Mouse (Mus musculus) Patski (cell line): ENCODE data around the gene Lsm14b. TPM values are rescaled to one million over a fixed set of nuclear protein-coding genes. Genes with fewer than 3 reads are reported as not detected.

Experiments used
- ATAC-seq: fragments of 100-300 bp; one replicate; pipeline ENCODE4 v1.8.0; 2021
- CTCF ChIA-PET: fragments of 350-600 bp; sonication (Branson Sonifier 250); formaldehyde crosslinking; loops from one replicate; lab custom pipeline; 2022; ENCODE audit warnings: inconsistent platforms; lab: Charles Lee
- POLR2A ChIA-PET: fragments of 350-600 bp; sonication (Branson Sonifier 250); formaldehyde crosslinking; loops from one replicate; lab custom pipeline; 2022; ENCODE audit warnings: antibody characterized with exemption, inconsistent platforms; lab: Charles Lee
- DNase-seq: peaks from one replicate; pipeline ENCODE4 v3.0.0-alpha.2; 2011; ENCODE audit warnings: low read depth, low spot score
- H3K27me3 ChIP-seq: fragments of 371-371 bp; one replicate; pipeline ENCODE4 v1.5.1; 2021
- CTCF ChIP-seq: fragments of 100-300 bp; IDR thresholded peaks from one replicate; pipeline ENCODE4 v1.5.1; 2021
- in situ Hi-C: fragments of 300-500 bp; cut with MboI; formaldehyde crosslinking; loops from 3 replicates; pipeline ENCODE4 v1.11.1; 2018; ENCODE audit warnings: low pct_unique_long_range_greater_than_20kb, mixed read lengths
- polyA plus RNA-seq: library from polyadenylated mRNA; unstranded; gene quantifications from one replicate; pipeline ENCODE4 v1.2.3, GENCODE M21; 2021

The Lsm14b gene
- polyA plus RNA-seq, 1 experiment from 2014 or later, result 51.1 TPM

- H3K27me3 ChIP-seq, result no peaks in the 10 kb centered on the region
- ATAC-seq (peak; percentile 32), DNase-seq (no peak)
- ChIA-PET CTCF (interaction anchor here (0.9 kb wide), 1 partner anchor 21 kb away, joined by 3 read pairs; no protein-coding TSS in a partner anchor), POLR2A (interaction anchor here (0.8 to 1.3 kb wide), 3 partner anchors 13 to 63 kb away, joined by 3 to 6 read pairs (median 3); no protein-coding TSS in a partner anchor)
- in situ Hi-C loops, result loop anchor here (5.0 kb wide), 1 partner anchor 32 kb away; no protein-coding TSS in a partner anchor
- no peak for TF ChIP-seq CTCF
These were observed 40.0 kb upstream of the Lsm14b start for GRCm38 (mm10) chr2:179984830-179985229.

GRCm38 (mm10) chr2:179985695-179986094 is 39.1 kb upstream of the Lsm14b start:
- no peak for TF ChIP-seq CTCF
- in situ Hi-C loops, result no loop called here
- CTCF ChIA-PET, result interaction anchor here (0.9 kb wide), 1 partner anchor 20 kb away, joined by 3 read pairs; no protein-coding TSS in a partner anchor
- H3K27me3 ChIP-seq, result no peaks in the 10 kb centered on the region
- POLR2A ChIA-PET, result interaction anchor here (0.8 to 1.3 kb wide), 3 partner anchors 12 to 63 kb away, joined by 3 to 6 read pairs (median 3); no protein-coding TSS in a partner anchor
- no peak for DNase-seq
- no peak for ATAC-seq

- DNase-seq (no peak), ATAC-seq (no peak)
- no peak for TF ChIP-seq CTCF
- CTCF ChIA-PET, result no interaction called here
- H3K27me3 ChIP-seq, result no peaks in the 10 kb centered on the region
- in situ Hi-C loops, result no loop called here
- POLR2A ChIA-PET, result no interaction called here
These were observed 38.3 kb upstream of the Lsm14b start for GRCm38 (mm10) chr2:179986437-179987022.

- DNase-seq (no peak), ATAC-seq (no peak)
- no peaks in the 10 kb centered on the region for H3K27me3 ChIP-seq
- in situ Hi-C loops, result no loop called here
- TF ChIP-seq CTCF, result no peak
- ChIA-PET CTCF (interaction anchor here (0.6 to 1.7 kb wide), 3 partner anchors 29 to 92 kb away, joined by 3 to 4 read pairs (median 3); no protein-coding TSS in a partner anchor), POLR2A (no interaction called here)
These were observed 35.7 kb upstream of the Lsm14b start for GRCm38 (mm10) chr2:179989098-179989497.

GRCm38 (mm10) chr2:179993071-179993470 is 31.7 kb upstream of the Lsm14b start:
- TF ChIP-seq CTCF, result no peak
- no peak for ATAC-seq
- in situ Hi-C loops, result no loop called here

GRCm38 (mm10) chr2:179998431-179998830 is 26.4 kb upstream of the Lsm14b start:
- ChIA-PET CTCF (interaction anchor here (1.6 kb wide), 1 partner anchor 18 kb away, joined by 4 read pairs; no protein-coding TSS in a partner anchor), POLR2A (no interaction called here)
- DNase-seq (no peak), ATAC-seq (no peak)
- peaks cover 12% of the 10 kb centered on the region for H3K27me3 ChIP-seq
- TF ChIP-seq CTCF, result no peak
- in situ Hi-C loops, result no loop called here

More at GRCm38 (mm10) chr2:179993071-179993470, 31.7 kb upstream of the Lsm14b start:
- CTCF ChIA-PET, result interaction anchor here (0.7 to 1.1 kb wide), 2 partner anchors 11 to 33 kb away, joined by 3 read pairs; no protein-coding TSS in a partner anchor
- POLR2A ChIA-PET, result no interaction called here
- DNase-seq, result no peak
- H3K27me3 ChIP-seq, result peaks cover 12% of the 10 kb centered on the region

- POLR2A ChIA-PET, result no interaction called here
- in situ Hi-C loops, result no loop called here
- no peak for ATAC-seq
- CTCF ChIA-PET, result no interaction called here
- TF ChIP-seq CTCF, result no peak
- H3K27me3 ChIP-seq, result no peaks in the 10 kb centered on the region
- DNase-seq, result no peak
These were observed 23.2 kb upstream of the Lsm14b start for GRCm38 (mm10) chr2:180001635-180002034.

- no peaks in the 10 kb centered on the region for H3K27me3 ChIP-seq
- DNase-seq (no peak), ATAC-seq (no peak)
- no peak for TF ChIP-seq CTCF
- in situ Hi-C loops, result no loop called here
- ChIA-PET POLR2A (interaction anchor here (1.0 to 1.6 kb wide), 2 partner anchors 10 to 19 kb away, joined by 3 to 4 read pairs; partner anchors contain the start of gene Lsm14b), CTCF (interaction anchor here (0.8 to 1.3 kb wide), 3 partner anchors 9 to 21 kb away, joined by 3 to 4 read pairs (median 3); no protein-coding TSS in a partner anchor)
These were observed 19.0 kb upstream of the Lsm14b start for GRCm38 (mm10) chr2:180005656-180006351.

GRCm38 (mm10) chr2:180006352-180007017 is 18.3 kb upstream of the Lsm14b start:
- POLR2A ChIA-PET, result interaction anchor here (1.0 to 1.6 kb wide), 2 partner anchors 9 to 18 kb away, joined by 3 to 4 read pairs; partner anchors contain the start of gene Lsm14b
- no peaks in the 10 kb centered on the region for H3K27me3 ChIP-seq
- CTCF ChIA-PET, result interaction anchor here (0.9 to 1.3 kb wide), 2 partner anchors 9 to 11 kb away, joined by 3 to 4 read pairs; no protein-coding TSS in a partner anchor
- in situ Hi-C loops, result no loop called here
- no peak for DNase-seq
- ATAC-seq, result no peak
- TF ChIP-seq CTCF, result no peak

- ChIA-PET POLR2A (no interaction called here), CTCF (no interaction called here)
- TF ChIP-seq CTCF, result no peak
- DNase-seq (no peak), ATAC-seq (no peak)
- in situ Hi-C loops, result no loop called here
- H3K27me3 ChIP-seq, result no peaks in the 10 kb centered on the region
These were observed 14.1 kb upstream of the Lsm14b start for GRCm38 (mm10) chr2:180010686-180011085.
